Mouse (Mus musculus) effector memory CD4-positive, alpha-beta T cell, adult 7 months (primary cell): ENCODE data around the gene Gm11569. TPM values are rescaled to one million over a fixed set of nuclear protein-coding genes. Genes with fewer than 3 reads are reported as not detected.

ENCODE experiments used
- polyA plus RNA-seq: library from polyadenylated mRNA; unstranded; fragments of 100-300 nt; shearing (Covaris generic); gene quantifications from one replicate; pipeline ENCODE4 v1.2.1, GENCODE M21; 2017

The Gm11569 gene
- not detected for polyA plus RNA-seq

GRCm38 (mm10) chr11:99798832-99799231 is at the start of gene Gm11569:
Gm11569 (minus strand) TSS chr11:99798932.

GRCm38 (mm10) chr11:99837966-99838365 is 39.2 kb upstream of the Gm11569 start, which contains the start of gene 2300003K06Rik:
2300003K06Rik (minus strand) TSS chr11:99838066.

GRCm38 (mm10) chr11:99815566-99815965 is 16.8 kb upstream of the Gm11569 start, which contains the start of gene Gm11564:
Gm11564 (minus strand) TSS chr11:99815666.

DNA sequence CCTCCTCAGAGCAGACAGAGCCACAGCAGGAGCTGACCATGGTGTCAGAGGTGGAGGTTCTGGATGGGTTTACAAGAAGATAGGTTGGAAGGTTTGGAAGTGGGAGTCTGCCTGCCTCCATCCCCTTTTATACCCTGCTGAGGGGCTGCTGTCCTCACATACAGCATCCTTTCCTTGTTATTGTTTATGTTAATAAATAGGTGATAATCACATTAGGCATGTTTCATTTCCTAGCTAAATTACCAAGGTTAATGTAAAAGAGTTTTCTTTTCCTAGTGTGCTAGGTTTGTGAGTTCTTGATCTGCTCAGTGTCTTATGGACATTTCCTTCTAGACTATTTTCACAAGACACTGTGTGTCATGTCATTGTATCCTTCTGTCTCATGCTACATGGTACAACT is 11.1 kb upstream of the Gm11569 start, which contains the start of gene Krtap4-13:
Gene Krtap4-13 (minus strand): TSS at position 101 of the 400 bp plus-strand sequence.

DNA sequence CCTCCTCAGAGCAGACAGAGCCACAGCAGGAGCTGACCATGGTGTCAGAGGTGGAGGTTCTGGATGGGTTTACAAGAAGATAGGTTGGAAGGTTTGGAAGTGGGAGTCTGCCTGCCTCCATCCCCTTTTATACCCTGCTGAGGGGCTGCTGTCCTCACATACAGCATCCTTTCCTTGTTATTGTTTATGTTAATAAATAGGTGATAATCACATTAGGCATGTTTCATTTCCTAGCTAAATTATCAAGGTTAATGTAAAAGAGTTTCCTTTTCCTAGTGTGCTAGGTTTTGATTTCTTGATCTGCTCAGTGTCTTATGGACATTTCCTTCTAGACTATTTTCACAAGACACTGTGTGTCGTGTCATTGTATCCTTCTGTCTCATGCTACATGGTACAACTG is 5.6 kb upstream of the Gm11569 start, which contains the start of gene Gm11554:
Gene Gm11554 (minus strand): TSS at position 101 of the 400 bp plus-strand sequence.

GRCm38 (mm10) chr11:99793367-99793766 is 5.4 kb downstream of the Gm11569 start, which contains the start of gene Gm11596:
Gm11596 (minus strand) TSS chr11:99793467.

DNA sequence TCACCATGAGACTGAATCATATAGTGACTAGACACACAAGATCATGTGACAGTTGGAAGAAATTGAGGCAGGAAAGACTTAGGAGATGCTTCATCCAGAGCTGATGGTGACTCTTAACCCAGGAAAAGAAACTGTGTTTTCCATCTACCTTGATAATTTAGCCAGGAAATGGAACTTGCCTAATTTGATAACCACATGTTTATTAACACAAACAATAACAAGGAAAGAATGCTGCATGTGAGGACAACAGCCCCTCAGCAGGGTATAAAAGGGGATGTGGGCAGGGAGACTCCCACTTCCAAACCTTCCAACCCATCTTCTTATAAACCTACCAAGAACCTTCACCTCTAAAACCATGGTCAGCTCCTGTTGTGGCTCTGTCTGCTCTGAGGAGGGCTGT is 13.8 kb downstream of the Gm11569 start, which contains the start of gene Krtap4-9:
Gene Krtap4-9 (plus strand): TSS at position 301 of the 400 bp plus-strand sequence.

DNA sequence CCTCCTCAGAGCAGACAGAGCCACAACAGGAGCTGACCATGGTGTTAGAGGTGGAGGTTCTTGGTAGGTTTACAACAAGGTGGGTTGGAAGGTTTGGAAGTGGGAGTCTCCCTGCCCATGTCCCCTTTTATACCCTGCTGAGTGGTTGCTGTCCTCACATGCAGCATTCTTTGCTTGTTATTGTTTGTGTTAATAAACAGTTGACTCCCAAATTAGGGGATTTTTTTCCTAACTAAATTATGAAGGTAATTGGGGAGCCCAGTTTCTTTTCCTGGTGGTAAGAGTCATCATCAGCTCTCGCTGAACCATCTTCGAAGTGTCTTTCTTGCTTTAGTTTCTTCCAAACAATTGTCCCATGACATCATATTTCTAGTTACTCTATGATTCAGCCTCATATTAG is 18.1 kb downstream of the Gm11569 start, which contains the start of gene Krtap4-8:
Gene Krtap4-8 (minus strand): TSS at position 101 of the 400 bp plus-strand sequence.

GRCm38 (mm10) chr11:99772813-99773212 is 25.9 kb downstream of the Gm11569 start, which contains the start of gene Gm11595:
Gm11595 (minus strand) TSS chr11:99772913.

Other genes with a start within 250 kb of the Gm11569 start
- gene Krtap3-3, start 248.1 kb downstream of the Gm11569 start, polyA plus RNA-seq = not detected
- gene Krtap3-2, start 242.1 kb downstream of the Gm11569 start, polyA plus RNA-seq = 0.74 TPM
- gene Gm11939, start 239.5 kb downstream of the Gm11569 start, polyA plus RNA-seq = not detected
- gene Krtap3-1, start 232.3 kb downstream of the Gm11569 start, polyA plus RNA-seq = not detected
- gene Krtap1-5, start 217.9 kb downstream of the Gm11569 start, polyA plus RNA-seq = not detected
- 0.90 TPM for gene Krtap1-4, start 215.3 kb downstream of the Gm11569 start, polyA plus RNA-seq
- gene Krtap1-3, start 207.6 kb downstream of the Gm11569 start, polyA plus RNA-seq = not detected
- not detected for gene Krtap9-3, start 200.8 kb downstream of the Gm11569 start, polyA plus RNA-seq
- gene Gm11938, start 195.6 kb downstream of the Gm11569 start, polyA plus RNA-seq = not detected
- not detected for gene Gm11937, start 188.7 kb downstream of the Gm11569 start, polyA plus RNA-seq
- gene Krtap2-4, start 184.1 kb downstream of the Gm11569 start, polyA plus RNA-seq = not detected
- not detected for gene Gm11562, start 178.5 kb downstream of the Gm11569 start, polyA plus RNA-seq
- gene Krtap4-1, start 170.7 kb downstream of the Gm11569 start, polyA plus RNA-seq = not detected
- gene Krtap4-2, start 163.8 kb downstream of the Gm11569 start, polyA plus RNA-seq = not detected
- not detected for gene Krtap4-7, start 154.8 kb downstream of the Gm11569 start, polyA plus RNA-seq
- not detected for gene Gm11555, start 148.7 kb downstream of the Gm11569 start, polyA plus RNA-seq
- not detected for gene Gm11563, start 140.0 kb downstream of the Gm11569 start, polyA plus RNA-seq
- gene Krtap4-6, start 133.0 kb downstream of the Gm11569 start, polyA plus RNA-seq = not detected
- gene Gm14190, start 108.2 kb downstream of the Gm11569 start, polyA plus RNA-seq = not detected
- not detected for gene Gm14180, start 64.6 kb downstream of the Gm11569 start, polyA plus RNA-seq
- not detected for gene Gm11595, start 26.0 kb downstream of the Gm11569 start, polyA plus RNA-seq
- gene Krtap4-8, start 18.2 kb downstream of the Gm11569 start, polyA plus RNA-seq = not detected
- gene Krtap4-9, start 13.7 kb downstream of the Gm11569 start, polyA plus RNA-seq = not detected
- gene Gm11596, start 5.5 kb downstream of the Gm11569 start, polyA plus RNA-seq = not detected
- gene Gm11554, start 5.5 kb upstream of the Gm11569 start, polyA plus RNA-seq = not detected
- gene Krtap4-13, start 11.0 kb upstream of the Gm11569 start, polyA plus RNA-seq = not detected
- not detected for gene Gm11564, start 16.7 kb upstream of the Gm11569 start, polyA plus RNA-seq
- gene 2300003K06Rik, start 39.1 kb upstream of the Gm11569 start, polyA plus RNA-seq = not detected
- not detected for gene Krtap4-16, start 52.7 kb upstream of the Gm11569 start, polyA plus RNA-seq
- not detected for gene Gm11568, start 59.0 kb upstream of the Gm11569 start, polyA plus RNA-seq
- gene Gm11559, start 65.5 kb upstream of the Gm11569 start, polyA plus RNA-seq = not detected
- gene Krtap9-1, start 74.5 kb upstream of the Gm11569 start, polyA plus RNA-seq = not detected
- gene Gm11567, start 80.3 kb upstream of the Gm11569 start, polyA plus RNA-seq = not detected
- gene Krtap31-1, start 109.0 kb upstream of the Gm11569 start, polyA plus RNA-seq = not detected
- gene Gm11565, start 115.8 kb upstream of the Gm11569 start, polyA plus RNA-seq = not detected
- gene Krtap31-2, start 137.4 kb upstream of the Gm11569 start, polyA plus RNA-seq = not detected
- 0.60 TPM for gene Krtap9-5, start 149.5 kb upstream of the Gm11569 start, polyA plus RNA-seq
- gene Krtap29-1, start 180.1 kb upstream of the Gm11569 start, polyA plus RNA-seq = not detected
- not detected for gene Krtap16-1, start 187.7 kb upstream of the Gm11569 start, polyA plus RNA-seq
- gene Krtap17-1, start 195.1 kb upstream of the Gm11569 start, polyA plus RNA-seq = not detected
- gene Krt33a, start 217.3 kb upstream of the Gm11569 start, polyA plus RNA-seq = not detected
- gene Krt33b, start 230.9 kb upstream of the Gm11569 start, polyA plus RNA-seq = not detected
- 0.32 TPM for gene Krt34, start 242.6 kb upstream of the Gm11569 start, polyA plus RNA-seq